Mouse (Mus musculus): ENCODE measurements around the gene Mark4.
A peak's percentile ranks its signal among the peaks of the same experiment; 100 is the strongest.

The Mark4 gene

GRCm38 (mm10) chr7:19458591-19459111 lies at the start of gene Mark4:
Gene Mark4, minus strand, starts transcription at chr7:19458821.
- peak; percentile 77 for DNase-seq

GRCm38 (mm10) chr7:19507612-19507981 lies 49.0 kb upstream of the Mark4 start:
- no peak for DNase-seq

- peak; percentile 76 for DNase-seq
Measured at GRCm38 (mm10) chr7:19506969-19507611, 48.5 kb upstream of the Mark4 start.

- DNase-seq: no peak
Measured at GRCm38 (mm10) chr7:19506326-19506725, 47.7 kb upstream of the Mark4 start.

GRCm38 (mm10) chr7:19503481-19504068 lies 45.0 kb upstream of the Mark4 start:
- DNase-seq: no peak

- no peak for DNase-seq
Measured at GRCm38 (mm10) chr7:19501658-19502057, 43.0 kb upstream of the Mark4 start.

- DNase-seq: no peak
Measured at GRCm38 (mm10) chr7:19500420-19501363, 42.1 kb upstream of the Mark4 start.

- no peak for DNase-seq
Measured at GRCm38 (mm10) chr7:19498326-19498725, 39.7 kb upstream of the Mark4 start.

GRCm38 (mm10) chr7:19496214-19496555 lies 37.6 kb upstream of the Mark4 start:
- DNase-seq: no peak

- no peak for DNase-seq
Measured at GRCm38 (mm10) chr7:19495521-19496213, 37.0 kb upstream of the Mark4 start.

GRCm38 (mm10) chr7:19494751-19495474 lies 36.3 kb upstream of the Mark4 start:
- no peak for DNase-seq

- DNase-seq: no peak
Measured at GRCm38 (mm10) chr7:19491731-19492130, 33.1 kb upstream of the Mark4 start.

- peak; percentile 34 for DNase-seq
Measured at GRCm38 (mm10) chr7:19489525-19489924, 30.9 kb upstream of the Mark4 start.

GRCm38 (mm10) chr7:19486549-19486948 lies 27.9 kb upstream of the Mark4 start:
- no peak for DNase-seq

GRCm38 (mm10) chr7:19485488-19485887 lies 26.9 kb upstream of the Mark4 start:
- DNase-seq: no peak

GRCm38 (mm10) chr7:19483281-19483680 lies 24.7 kb upstream of the Mark4 start:
- no peak for DNase-seq

- no peak for DNase-seq
Measured at GRCm38 (mm10) chr7:19477624-19478384, 19.2 kb upstream of the Mark4 start.

GRCm38 (mm10) chr7:19477084-19477483 lies 18.5 kb upstream of the Mark4 start:
- no peak for DNase-seq

GRCm38 (mm10) chr7:19473875-19474443 lies 15.3 kb upstream of the Mark4 start:
- peak; percentile 87 for DNase-seq

GRCm38 (mm10) chr7:19472403-19472802 lies 13.8 kb upstream of the Mark4 start:
- no peak for DNase-seq

- no peak for DNase-seq
Measured at GRCm38 (mm10) chr7:19470308-19470707, 11.7 kb upstream of the Mark4 start.

Data from right cerebral cortex, postnatal 14 days (tissue).